Mouse (Mus musculus) liver, embryonic 14.5 days (tissue): ENCODE results near the gene Sun1. TPM values are rescaled to one million over a fixed set of nuclear protein-coding genes. Genes with fewer than 3 reads are reported as not detected.

Source experiments
- ATAC-seq: fragments of 200-750 bp; cut with Nextera tagmentation; 2 replicates; pipeline ENCODE4 v1.8.0; 2017; ENCODE audit warnings: moderate number of reproducible peaks, mild to moderate bottlenecking, moderate library complexity; ENCODE audit not compliant: insufficient read depth
- DNase-seq, 3 experiments: peaks; one replicate each; pipeline ENCODE4 v3.0.0-alpha.2; 2012 to 2013; ENCODE audit warnings: low read depth in 3 of 3, low spot score in 3 of 3
- H3K27ac ChIP-seq: fragments of 300-500 bp; sonication (generic); 2 replicates; pipeline ENCODE4 v1.5.1; 2014; ENCODE audit warnings: moderate library complexity, mild to moderate bottlenecking, control low read depth, inconsistent platforms
- H3K27me3 ChIP-seq: fragments of 300-500 bp; sonication (generic); 2 replicates; pipeline ENCODE4 v1.6.1; 2014; ENCODE audit warnings: mild to moderate bottlenecking, low read length, moderate library complexity; ENCODE audit not compliant: control insufficient read depth, insufficient read depth
- H3K36me3 ChIP-seq: fragments of 300-500 bp; sonication (generic); replicated peaks from 2 replicates; pipeline ENCODE4 v1.6.1; 2014; ENCODE audit warnings: low read depth; ENCODE audit not compliant: control insufficient read depth, insufficient read depth
- H3K4me1 ChIP-seq, 2 experiments: fragments of 200-500 bp in 1 of 2; fragments of 300-500 bp in 1 of 2; sonication (generic) in 1 of 2; replicated peaks; 2 replicates each; pipeline ENCODE4 v1.6.1; 2012 to 2014; ENCODE audit warnings: antibody characterized with exemption in 1 of 2, inconsistent platforms in 1 of 2, low read length in 1 of 2; ENCODE audit not compliant: control insufficient read depth in 2 of 2, insufficient read depth in 2 of 2
- H3K4me2 ChIP-seq: fragments of 300-500 bp; sonication (generic); 2 replicates; pipeline ENCODE4 v1.6.1; 2014; ENCODE audit warnings: low read depth, mild to moderate bottlenecking, control low read depth, moderate library complexity
- H3K4me3 ChIP-seq, 2 experiments: fragments of 200-500 bp in 1 of 2; fragments of 300-500 bp in 1 of 2; sonication (generic) in 1 of 2; 2 replicates each; pipeline ENCODE4 v1.5.1; 2012 to 2014; ENCODE audit warnings: low read depth in 2 of 2, low read length in 2 of 2, mild to moderate bottlenecking in 2 of 2, control low read depth in 1 of 2, inconsistent platforms in 1 of 2, moderate library complexity in 1 of 2; ENCODE audit not compliant: insufficient read depth in 1 of 2
- H3K9ac ChIP-seq: fragments of 300-500 bp; sonication (generic); replicated peaks from 2 replicates; pipeline ENCODE4 v1.6.1; 2014; ENCODE audit warnings: mild to moderate bottlenecking, control low read depth, moderate library complexity
- H3K9me3 ChIP-seq: fragments of 300-500 bp; sonication (generic); 2 replicates; pipeline ENCODE4 v1.6.1; 2016; ENCODE audit warnings: low read length, mixed read lengths; ENCODE audit not compliant: control insufficient read depth
- CTCF ChIP-seq: IDR thresholded peaks from 2 replicates; pipeline ENCODE4 v1.5.1; 2016; ENCODE audit warnings: antibody characterized with exemption, low read depth, control low read depth
- EP300 ChIP-seq: IDR thresholded peaks from 2 replicates; pipeline ENCODE4 v1.6.1; 2016; ENCODE audit warnings: antibody characterized with exemption, low read depth
- WGBS: fragments of 180-500 bp; shearing (Covaris S2); extraction: QIAGEN DNeasy Blood & Tissue Kit; methylation state at CpG from one replicate; pipeline ENCODE4 v1.1.7; 2014; ENCODE audit not compliant: insufficient replicate concordance; 5-methylcytosine and 5-hydroxymethylcytosine counted together
- polyA plus RNA-seq, 2 experiments: library from polyadenylated mRNA; depleted of rRNA in 1 of 2; stranded (reverse) in 1 of 2; unstranded in 1 of 2; fragments of >200 nt; fragmentation: Nextera tagmentation in 1 of 2; extraction: Ambion mirVana in 1 of 2; gene quantifications; 2 replicates each; pipeline versions ENCODE4 v1.2.1 to v1.2.3; 2012 to 2014

The Sun1 gene
- polyA plus RNA-seq (2012; rRNA removed) = 15.4 and 17.9 TPM in 2 replicates
- 19.9 and 21.2 TPM in 2 replicates for polyA plus RNA-seq (2014; fragmentation: Nextera tagmentation; extraction: Ambion mirVana)

- H3K36me3 ChIP-seq = no peaks in the 10 kb centered on the region; the same call in 1 of the 2 replicates
- TF ChIP-seq EP300 (no peak; the same call in 1 of the 2 replicates), CTCF (no peak)
- peak within 1 kb of the TSS; percentile 92 for H3K9ac ChIP-seq
- ATAC-seq = peak; percentile 91
- H3K4me2 ChIP-seq = peak within 1 kb of the TSS; percentile 98
- DNase-seq = peak; percentile 95 to 96 (median 96)
- H3K27ac ChIP-seq = peak within 1 kb of the TSS; percentile 82
- H3K4me3 ChIP-seq = peak within 1 kb of the TSS; percentile 78 to 90
- H3K27me3 ChIP-seq = no peaks in the 10 kb centered on the region
- WGBS = under 1% methylated on average over 64 of the region's 64 CpGs
- H3K4me1 ChIP-seq = peaks cover 58 to 72% of the 10 kb centered on the region in 2 experiments
- no peaks in the 10 kb centered on the region for H3K9me3 ChIP-seq
These were observed at the start of gene Sun1 for GRCm38 (mm10) chr5:139199995-139200769. Gene Sun1, plus strand, starts transcription at chr5:139200637.

- peaks cover 2% of the 10 kb centered on the region; the same call in 1 of the 2 replicates for H3K36me3 ChIP-seq
- ATAC-seq = no peak
- no peak overlapping the region for H3K27ac ChIP-seq
These were observed 39.5 kb upstream of the Sun1 start for GRCm38 (mm10) chr5:139160899-139161298.

GRCm38 (mm10) chr5:139161632-139162031, 38.8 kb upstream of the Sun1 start:
- Histone ChIP-seq H3K9ac (no peak overlapping the region), H3K4me3 (no peak overlapping the region), H3K4me2 (no peak overlapping the region), H3K36me3 (peaks cover 4% of the 10 kb centered on the region), H3K27me3 (no peaks in the 10 kb centered on the region), H3K27ac (no peak overlapping the region), H3K4me1 (no peaks in the 10 kb centered on the region), H3K9me3 (no peaks in the 10 kb centered on the region)
- 34% methylated on average over 10 of the region's 10 CpGs for WGBS
- no peak for DNase-seq
- TF ChIP-seq EP300 (no peak), CTCF (no peak)
- no peak for ATAC-seq

More at GRCm38 (mm10) chr5:139160899-139161298, 39.5 kb upstream of the Sun1 start:
- TF ChIP-seq EP300 (no peak), CTCF (no peak)
- DNase-seq = no peak
- Histone ChIP-seq H3K27me3 (no peaks in the 10 kb centered on the region), H3K4me1 (no peaks in the 10 kb centered on the region), H3K9ac (no peak overlapping the region), H3K4me2 (no peak overlapping the region), H3K4me3 (no peak overlapping the region), H3K9me3 (no peaks in the 10 kb centered on the region)
- WGBS = 56% methylated on average over 8 of the region's 8 CpGs

GRCm38 (mm10) chr5:139166781-139167361, 33.6 kb upstream of the Sun1 start:
- Histone ChIP-seq H3K4me2 (no peak overlapping the region), H3K9ac (no peak overlapping the region), H3K9me3 (no peaks in the 10 kb centered on the region), H3K27me3 (no peaks in the 10 kb centered on the region), H3K27ac (no peak overlapping the region), H3K4me3 (no peak overlapping the region), H3K4me1 (0 out of 4 replicates have a peak, but pooled peaks cover 0 to 2% of the 10 kb centered on the region in 2 experiments), H3K36me3 (peaks cover 4% of the 10 kb centered on the region)
- DNase-seq (no peak), ATAC-seq (peak; percentile 67)
- 20% methylated on average over 6 of the region's 6 CpGs for whole genome bisulfite sequencing
- no peak for TF ChIP-seq EP300
- no peak for TF ChIP-seq CTCF

- H3K9me3 ChIP-seq = no peaks in the 10 kb centered on the region
- H3K27me3 ChIP-seq = no peaks in the 10 kb centered on the region
- no peak for DNase-seq
- no peak overlapping the region for H3K4me2 ChIP-seq
- H3K4me3 ChIP-seq = no peak overlapping the region
- ATAC-seq = no peak
- no peak overlapping the region for H3K27ac ChIP-seq
- 0 out of 4 replicates have a peak, but pooled peaks cover 0 to 2% of the 10 kb centered on the region in 2 experiments for H3K4me1 ChIP-seq
- TF ChIP-seq EP300 = no peak
- TF ChIP-seq CTCF = no peak
- no peak overlapping the region for H3K9ac ChIP-seq
- H3K36me3 ChIP-seq = peaks cover 4% of the 10 kb centered on the region
- WGBS = 28% methylated on average over 1 of the region's 1 CpGs
These were observed 32.9 kb upstream of the Sun1 start for GRCm38 (mm10) chr5:139167548-139167947.
